Mouse (Mus musculus): Measurements from ENCODE around the gene Pla2r1. TPM values are rescaled to one million over a fixed set of nuclear protein-coding genes. Genes with fewer than 3 reads are reported as not detected.

Gene Pla2r1
- polyA plus RNA-seq, 1 experiment, result 0.79 TPM

- no peak overlapping the region for H3ac ChIP-seq (ENCODE audit: control insufficient read depth, insufficient read length)
- H3K36me3 ChIP-seq (ENCODE audit: control insufficient read depth, insufficient read depth), result no peaks in the 10 kb centered on the region
- H3K27me3 ChIP-seq (ENCODE audit: control insufficient read depth, insufficient read depth, insufficient read length), result no peaks in the 10 kb centered on the region
- H3K4me2 ChIP-seq (ENCODE audit: low read depth), result peak overlapping the region; percentile 98
- no peaks in the 10 kb centered on the region for H3K79me2 ChIP-seq (ENCODE audit: control insufficient read depth, insufficient read depth)
- H3K4me3 ChIP-seq, result peak overlapping the region; percentile 46
- TF ChIP-seq POLR2A (IDR thresholded peaks at IDR 0.05; ENCODE audit: insufficient read length, low read depth) (no peak), CEBPB (IDR thresholded peaks at IDR 0.05; ENCODE audit: insufficient read depth, poor library complexity, severe bottlenecking) (no peak), SRF (IDR thresholded peaks at IDR 0.05; ENCODE audit: control insufficient read depth, insufficient read length, low read depth) (no peak), TCF3 (IDR thresholded peaks at IDR 0.05; ENCODE audit: insufficient read length, low read depth) (no peak), MAX (IDR thresholded peaks at IDR 0.05; ENCODE audit: low read depth) (no peak), USF1 (IDR thresholded peaks at IDR 0.05; ENCODE audit: low read depth) (no peak), MYOD1 (IDR thresholded peaks at IDR 0.05; ENCODE audit: control insufficient read depth in 1 of 3, insufficient read length in 2 of 3, low read depth in 2 of 3) (no peak), REST (IDR thresholded peaks at IDR 0.05; ENCODE audit: insufficient read depth, insufficient read length) (no peak), MYOG (IDR thresholded peaks at IDR 0.05; ENCODE audit: control insufficient read depth in 1 of 3, insufficient read depth in 1 of 3, insufficient read length in 2 of 3, low read depth in 2 of 3) (no peak), E2F4 (IDR thresholded peaks at IDR 0.05; ENCODE audit: insufficient read depth) (no peak), TCF12 (IDR thresholded peaks at IDR 0.05; ENCODE audit: insufficient read depth, poor library complexity, severe bottlenecking) (no peak)
Measured at GRCm38 (mm10) chr2:60382346-60382745, 170.8 kb downstream of the Pla2r1 start.

- Histone ChIP-seq H3K27me3 (ENCODE audit: control insufficient read depth, insufficient read depth, insufficient read length) (no peaks in the 10 kb centered on the region), H3K4me2 (ENCODE audit: low read depth) (no peak overlapping the region), H3ac (ENCODE audit: control insufficient read depth, insufficient read length) (no peak overlapping the region), H3K36me3 (ENCODE audit: control insufficient read depth, insufficient read depth) (no peaks in the 10 kb centered on the region), H3K79me2 (ENCODE audit: control insufficient read depth, insufficient read depth) (no peaks in the 10 kb centered on the region), H3K4me3 (no peak overlapping the region)
- TF ChIP-seq MYOD1 (IDR thresholded peaks at IDR 0.05; ENCODE audit: control insufficient read depth in 1 of 3, insufficient read length in 2 of 3, low read depth in 2 of 3), result no peak
- no peak for TF ChIP-seq POLR2A (IDR thresholded peaks at IDR 0.05; ENCODE audit: insufficient read length, low read depth)
- no peak for TF ChIP-seq MYOG (IDR thresholded peaks at IDR 0.05; ENCODE audit: control insufficient read depth in 1 of 3, insufficient read depth in 1 of 3, insufficient read length in 2 of 3, low read depth in 2 of 3)
- TF ChIP-seq E2F4 (IDR thresholded peaks at IDR 0.05; ENCODE audit: insufficient read depth), result no peak
- TF ChIP-seq SRF (IDR thresholded peaks at IDR 0.05; ENCODE audit: control insufficient read depth, insufficient read length, low read depth), result no peak
- no peak for TF ChIP-seq CEBPB (IDR thresholded peaks at IDR 0.05; ENCODE audit: insufficient read depth, poor library complexity, severe bottlenecking)
- no peak for TF ChIP-seq TCF12 (IDR thresholded peaks at IDR 0.05; ENCODE audit: insufficient read depth, poor library complexity, severe bottlenecking)
- TF ChIP-seq POLR2AphosphoS2 (IDR thresholded peaks at IDR 0.05; ENCODE audit: insufficient read length, low read depth), result no peak
- no peak for TF ChIP-seq REST (IDR thresholded peaks at IDR 0.05; ENCODE audit: insufficient read depth, insufficient read length)
- TF ChIP-seq TCF3 (IDR thresholded peaks at IDR 0.05; ENCODE audit: insufficient read length, low read depth), result no peak
- TF ChIP-seq USF1 (IDR thresholded peaks at IDR 0.05; ENCODE audit: low read depth), result no peak
- no peak for TF ChIP-seq MAX (IDR thresholded peaks at IDR 0.05; ENCODE audit: low read depth)
Measured at GRCm38 (mm10) chr2:60377260-60377659, 175.8 kb downstream of the Pla2r1 start.

GRCm38 (mm10) chr2:60375608-60376107 is 177.4 kb downstream of the Pla2r1 start:
- H3K36me3 ChIP-seq (ENCODE audit: control insufficient read depth, insufficient read depth), result no peaks in the 10 kb centered on the region
- H3ac ChIP-seq (ENCODE audit: control insufficient read depth, insufficient read length), result no peak overlapping the region
- H3K27me3 ChIP-seq (ENCODE audit: control insufficient read depth, insufficient read depth, insufficient read length), result no peaks in the 10 kb centered on the region
- H3K4me3 ChIP-seq, result no peak overlapping the region
- TF ChIP-seq SRF (IDR thresholded peaks at IDR 0.05; ENCODE audit: control insufficient read depth, insufficient read length, low read depth) (no peak), POLR2A (IDR thresholded peaks at IDR 0.05; ENCODE audit: insufficient read length, low read depth) (no peak), POLR2AphosphoS2 (IDR thresholded peaks at IDR 0.05; ENCODE audit: insufficient read length, low read depth) (no peak), MYOG (IDR thresholded peaks at IDR 0.05; ENCODE audit: control insufficient read depth in 1 of 3, insufficient read depth in 1 of 3, insufficient read length in 2 of 3, low read depth in 2 of 3) (no peak), E2F4 (IDR thresholded peaks at IDR 0.05; ENCODE audit: insufficient read depth) (no peak), MAX (IDR thresholded peaks at IDR 0.05; ENCODE audit: low read depth) (no peak), REST (IDR thresholded peaks at IDR 0.05; ENCODE audit: insufficient read depth, insufficient read length) (no peak), CEBPB (IDR thresholded peaks at IDR 0.05; ENCODE audit: insufficient read depth, poor library complexity, severe bottlenecking) (no peak), USF1 (IDR thresholded peaks at IDR 0.05; ENCODE audit: low read depth) (no peak), TCF3 (IDR thresholded peaks at IDR 0.05; ENCODE audit: insufficient read length, low read depth) (no peak), TCF12 (IDR thresholded peaks at IDR 0.05; ENCODE audit: insufficient read depth, poor library complexity, severe bottlenecking) (no peak), MYOD1 (IDR thresholded peaks at IDR 0.05; ENCODE audit: control insufficient read depth in 1 of 3, insufficient read length in 2 of 3, low read depth in 2 of 3) (no peak)
- no peak overlapping the region for H3K4me2 ChIP-seq (ENCODE audit: low read depth)
- no peaks in the 10 kb centered on the region for H3K79me2 ChIP-seq (ENCODE audit: control insufficient read depth, insufficient read depth)

GRCm38 (mm10) chr2:60375126-60375525 is 178.0 kb downstream of the Pla2r1 start:
- Histone ChIP-seq H3K4me3 (no peak overlapping the region), H3K27me3 (ENCODE audit: control insufficient read depth, insufficient read depth, insufficient read length) (no peaks in the 10 kb centered on the region), H3K79me2 (ENCODE audit: control insufficient read depth, insufficient read depth) (no peaks in the 10 kb centered on the region), H3K36me3 (ENCODE audit: control insufficient read depth, insufficient read depth) (no peaks in the 10 kb centered on the region), H3K4me2 (ENCODE audit: low read depth) (no peak overlapping the region), H3ac (ENCODE audit: control insufficient read depth, insufficient read length) (no peak overlapping the region)
- no peak for TF ChIP-seq POLR2AphosphoS2 (IDR thresholded peaks at IDR 0.05; ENCODE audit: insufficient read length, low read depth)
- no peak for TF ChIP-seq E2F4 (IDR thresholded peaks at IDR 0.05; ENCODE audit: insufficient read depth)
- TF ChIP-seq MAX (IDR thresholded peaks at IDR 0.05; ENCODE audit: low read depth), result no peak
- no peak for TF ChIP-seq MYOG (IDR thresholded peaks at IDR 0.05; ENCODE audit: control insufficient read depth in 1 of 3, insufficient read depth in 1 of 3, insufficient read length in 2 of 3, low read depth in 2 of 3)
- no peak for TF ChIP-seq TCF3 (IDR thresholded peaks at IDR 0.05; ENCODE audit: insufficient read length, low read depth)
- TF ChIP-seq CEBPB (IDR thresholded peaks at IDR 0.05; ENCODE audit: insufficient read depth, poor library complexity, severe bottlenecking), result no peak
- TF ChIP-seq USF1 (IDR thresholded peaks at IDR 0.05; ENCODE audit: low read depth), result no peak
- TF ChIP-seq SRF (IDR thresholded peaks at IDR 0.05; ENCODE audit: control insufficient read depth, insufficient read length, low read depth), result no peak
- TF ChIP-seq REST (IDR thresholded peaks at IDR 0.05; ENCODE audit: insufficient read depth, insufficient read length), result no peak
